Mouse (Mus musculus) MEL (cell line): ENCODE measurements around the gene Cox5a.

Source experiments
- BHLHE40 ChIP-seq: IDR thresholded peaks from 2 replicates; pipeline ENCODE4 v1.6.1; 2012; ENCODE audit warnings: low read depth, mild to moderate bottlenecking, inconsistent platforms, low read length, improper control_type of control experiment, borderline replicate concordance
- CTCF ChIP-seq, 3 experiments: IDR thresholded peaks in 2 of 3; conservative IDR thresholded peaks in 1 of 3; 2 replicates each; pipeline ENCODE4 v1.5.1; 2011 to 2012; ENCODE audit warnings: low read length in 3 of 3, low read depth in 2 of 3, mild to moderate bottlenecking in 2 of 3, improper control_type of control experiment in 1 of 3, inconsistent platforms in 1 of 3, mixed read lengths in 1 of 3, moderate library complexity in 1 of 3; ENCODE audit not compliant: control insufficient read depth in 1 of 3, insufficient read depth in 1 of 3, poor library complexity in 1 of 3, severe bottlenecking in 1 of 3
- ELF1 ChIP-seq: IDR thresholded peaks from 2 replicates; pipeline ENCODE4 v1.6.1; 2014; ENCODE audit warnings: low read depth, mild to moderate bottlenecking, inconsistent platforms, low read length, improper control_type of control experiment, moderate library complexity
- GATA1 ChIP-seq: IDR thresholded peaks from 2 replicates; pipeline ENCODE4 v1.6.1; 2011; ENCODE audit warnings: low read depth, low read length, improper control_type of control experiment
- HCFC1 ChIP-seq: IDR thresholded peaks from 2 replicates; pipeline ENCODE4 v1.6.1; 2012; ENCODE audit warnings: low read depth, mild to moderate bottlenecking, inconsistent platforms, low read length, improper control_type of control experiment, moderate library complexity
- MAFK ChIP-seq: IDR thresholded peaks from 2 replicates; pipeline ENCODE4 v1.6.1; 2011; ENCODE audit warnings: low read depth, mild to moderate bottlenecking, low read length, improper control_type of control experiment, borderline replicate concordance
- NRF1 ChIP-seq: IDR thresholded peaks from 2 replicates; pipeline ENCODE4 v1.6.1; 2014; ENCODE audit warnings: low read depth, mild to moderate bottlenecking, inconsistent platforms, low read length, improper control_type of control experiment, moderate library complexity; ENCODE audit not compliant: poor library complexity, insufficient read depth, severe bottlenecking
- POLR2A ChIP-seq, 2 experiments: IDR thresholded peaks; 2 replicates each; pipeline ENCODE4 v1.6.1; 2011 to 2012; ENCODE audit warnings: low read length in 2 of 2, mild to moderate bottlenecking in 2 of 2, control low read depth in 1 of 2, improper control_type of control experiment in 1 of 2, low read depth in 1 of 2, moderate library complexity in 1 of 2; ENCODE audit not compliant: control insufficient read depth in 1 of 2, insufficient read depth in 1 of 2, poor library complexity in 1 of 2
- POLR2AphosphoS5 ChIP-seq: IDR thresholded peaks from 2 replicates; pipeline ENCODE4 v1.6.1; 2012; ENCODE audit warnings: low read depth, borderline replicate concordance, mild to moderate bottlenecking, inconsistent platforms, low read length, moderate library complexity, mixed read lengths

DNA sequence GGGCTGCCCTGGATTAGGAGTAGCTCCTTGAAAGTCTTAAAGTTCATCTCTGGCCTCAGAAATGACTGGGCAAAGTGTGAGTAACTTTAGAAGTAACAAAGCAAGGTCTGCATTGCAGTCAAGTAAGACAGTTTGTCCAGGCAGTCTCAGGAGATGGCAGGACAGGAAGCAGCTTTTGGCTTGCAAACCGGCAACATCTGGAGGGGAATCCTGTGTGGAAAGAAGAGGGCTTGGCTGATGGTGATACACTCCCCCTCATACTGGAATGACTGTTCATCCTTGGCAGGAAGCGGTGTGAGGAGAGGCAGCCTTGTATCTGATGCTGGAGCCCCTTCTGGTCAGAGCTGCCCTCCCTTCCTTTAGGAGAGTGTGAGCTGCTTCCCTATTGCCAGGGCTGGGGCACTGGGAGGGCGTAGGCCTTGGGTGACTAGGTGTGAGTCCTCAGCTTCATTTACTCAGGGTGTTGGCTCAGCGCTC is 41.9 kb downstream of the Cox5a start:
- TF ChIP-seq BHLHE40 (no peak), CTCF (IDR thresholded peaks at IDR 0.05 in 2 of 3, conservative IDR thresholded peaks at IDR 0.05 in 1 of 3; ENCODE audit: control insufficient read depth in 1 of 3, insufficient read depth in 1 of 3, low read depth in 2 of 3, low read length in 3 of 3, poor library complexity in 1 of 3, severe bottlenecking in 1 of 3) (no peak), ELF1 (no peak), POLR2A (IDR thresholded peaks at IDR 0.05; ENCODE audit: control insufficient read depth in 1 of 2, insufficient read depth in 1 of 2, low read depth in 1 of 2, low read length in 2 of 2, poor library complexity in 1 of 2) (no peak), HCFC1 (no peak), MAFK (no peak), NRF1 (no peak), POLR2AphosphoS5 (no peak), GATA1 (no peak)
